Mouse (Mus musculus) erythroblast, embryonic 14.5 days (primary cell): ENCODE measurements around the gene Arhgap8. TPM values are rescaled to one million over a fixed set of nuclear protein-coding genes. Genes with fewer than 3 reads are reported as not detected.

ENCODE experiments used
- H3K27me3 ChIP-seq: 2 replicates; pipeline ENCODE4 v1.6.1; 2012; ENCODE audit warnings: inconsistent platforms; ENCODE audit not compliant: control insufficient read depth
- H3K36me3 ChIP-seq: 2 replicates; pipeline ENCODE4 v1.6.1; 2012; ENCODE audit warnings: mild to moderate bottlenecking, inconsistent platforms; ENCODE audit not compliant: control insufficient read depth
- H3K4me1 ChIP-seq: 2 replicates; pipeline ENCODE4 v1.6.1; 2012; ENCODE audit warnings: inconsistent platforms; ENCODE audit not compliant: control insufficient read depth
- H3K4me3 ChIP-seq: replicated peaks from 2 replicates; pipeline ENCODE3; 2012; ENCODE audit warnings: moderate library complexity, mild to moderate bottlenecking, inconsistent platforms
- H3K9me3 ChIP-seq: 2 replicates; pipeline ENCODE4 v1.6.1; 2012; ENCODE audit warnings: low read length, inconsistent platforms, mixed read lengths; ENCODE audit not compliant: control insufficient read depth
- GATA1 ChIP-seq: IDR thresholded peaks from 2 replicates; pipeline ENCODE4 v1.6.1; 2012; ENCODE audit warnings: low read length, inconsistent platforms, mixed read lengths
- TAL1 ChIP-seq: IDR thresholded peaks from 3 replicates; pipeline ENCODE4 v1.6.1; 2012; ENCODE audit warnings: low read length, inconsistent platforms, mixed read lengths
- polyA plus RNA-seq: library from polyadenylated mRNA; stranded (reverse); fragments of >175 nt; gene quantifications from 2 replicates; pipeline ENCODE4 v1.2.3, GENCODE M21; 2012

The Arhgap8 gene
- polyA plus RNA-seq, 1 experiment = not detected

- H3K9me3 ChIP-seq = no peaks in the 10 kb centered on the region
- H3K36me3 ChIP-seq = no peaks in the 10 kb centered on the region
- H3K4me1 ChIP-seq = peaks cover 10% of the 10 kb centered on the region
- no peak for TF ChIP-seq GATA1
- TF ChIP-seq TAL1 = no peak
- H3K27me3 ChIP-seq = peaks cover 27% of the 10 kb centered on the region
- H3K4me3 ChIP-seq = no peak overlapping the region
Measured at GRCm38 (mm10) chr15:84679794-84680193, 40.1 kb upstream of the Arhgap8 start.

- Histone ChIP-seq H3K4me1 (peaks cover 10% of the 10 kb centered on the region), H3K27me3 (peaks cover 27% of the 10 kb centered on the region), H3K36me3 (no peaks in the 10 kb centered on the region), H3K4me3 (peak overlapping the region; percentile 61), H3K9me3 (no peaks in the 10 kb centered on the region)
- no peak for TF ChIP-seq GATA1
- no peak for TF ChIP-seq TAL1
Measured at GRCm38 (mm10) chr15:84680545-84681454, 39.1 kb upstream of the Arhgap8 start.

GRCm38 (mm10) chr15:84681455-84682193 is 38.2 kb upstream of the Arhgap8 start:
- Histone ChIP-seq H3K9me3 (no peaks in the 10 kb centered on the region), H3K4me3 (peak overlapping the region; percentile 61), H3K27me3 (peaks cover 27% of the 10 kb centered on the region), H3K4me1 (peaks cover 10% of the 10 kb centered on the region), H3K36me3 (no peaks in the 10 kb centered on the region; the same call in 1 of the 2 replicates)
- TF ChIP-seq TAL1 (no peak), GATA1 (no peak)

- peaks cover 27% of the 10 kb centered on the region for H3K27me3 ChIP-seq
- TF ChIP-seq GATA1 (no peak), TAL1 (no peak)
- no peaks in the 10 kb centered on the region for H3K9me3 ChIP-seq
- H3K36me3 ChIP-seq = no peaks in the 10 kb centered on the region; the same call in 1 of the 2 replicates
- no peak overlapping the region for H3K4me3 ChIP-seq
- peaks cover 10% of the 10 kb centered on the region for H3K4me1 ChIP-seq
Measured at GRCm38 (mm10) chr15:84682206-84682605, 37.6 kb upstream of the Arhgap8 start.

GRCm38 (mm10) chr15:84682821-84683220 is 37.0 kb upstream of the Arhgap8 start:
- Histone ChIP-seq H3K4me3 (no peak overlapping the region), H3K4me1 (peaks cover 10% of the 10 kb centered on the region), H3K9me3 (no peaks in the 10 kb centered on the region), H3K36me3 (no peaks in the 10 kb centered on the region; the same call in 1 of the 2 replicates), H3K27me3 (peaks cover 27% of the 10 kb centered on the region)
- TF ChIP-seq TAL1 = no peak
- TF ChIP-seq GATA1 = no peak

GRCm38 (mm10) chr15:84684520-84684919 is 35.3 kb upstream of the Arhgap8 start:
- H3K27me3 ChIP-seq = peaks cover 27% of the 10 kb centered on the region
- TF ChIP-seq GATA1 (no peak), TAL1 (no peak)
- peaks cover 10% of the 10 kb centered on the region for H3K4me1 ChIP-seq
- no peaks in the 10 kb centered on the region for H3K9me3 ChIP-seq
- no peaks in the 10 kb centered on the region; the same call in 1 of the 2 replicates for H3K36me3 ChIP-seq
- no peak overlapping the region for H3K4me3 ChIP-seq

GRCm38 (mm10) chr15:84685417-84685816 is 34.4 kb upstream of the Arhgap8 start:
- peaks cover 8% of the 10 kb centered on the region for H3K4me1 ChIP-seq
- peaks cover 21% of the 10 kb centered on the region for H3K27me3 ChIP-seq
- no peaks in the 10 kb centered on the region for H3K9me3 ChIP-seq
- no peak for TF ChIP-seq TAL1
- no peak for TF ChIP-seq GATA1
- H3K4me3 ChIP-seq = no peak overlapping the region
- peaks cover 3% of the 10 kb centered on the region; the same call in 1 of the 2 replicates for H3K36me3 ChIP-seq

GRCm38 (mm10) chr15:84687904-84688303 is 31.9 kb upstream of the Arhgap8 start:
- TF ChIP-seq GATA1 (no peak), TAL1 (no peak)
- H3K36me3 ChIP-seq = peaks cover 5% of the 10 kb centered on the region; the same call in 1 of the 2 replicates
- no peaks in the 10 kb centered on the region for H3K27me3 ChIP-seq

GRCm38 (mm10) chr15:84689356-84689755 is 30.5 kb upstream of the Arhgap8 start:
- Histone ChIP-seq H3K4me3 (no peak overlapping the region), H3K36me3 (peaks cover 15% of the 10 kb centered on the region; the same call in 1 of the 2 replicates)
- TF ChIP-seq TAL1 (no peak), GATA1 (no peak)

More at GRCm38 (mm10) chr15:84687904-84688303, 31.9 kb upstream of the Arhgap8 start:
- Histone ChIP-seq H3K9me3 (no peaks in the 10 kb centered on the region; the same call in 1 of the 2 replicates), H3K4me1 (no peaks in the 10 kb centered on the region), H3K4me3 (no peak overlapping the region)

More at GRCm38 (mm10) chr15:84689356-84689755, 30.5 kb upstream of the Arhgap8 start:
- H3K27me3 ChIP-seq = no peaks in the 10 kb centered on the region
- H3K4me1 ChIP-seq = no peaks in the 10 kb centered on the region
- H3K9me3 ChIP-seq = no peaks in the 10 kb centered on the region; the same call in 1 of the 2 replicates
